Mouse (Mus musculus): ENCODE measurements around the gene Plekho1.

DNA sequence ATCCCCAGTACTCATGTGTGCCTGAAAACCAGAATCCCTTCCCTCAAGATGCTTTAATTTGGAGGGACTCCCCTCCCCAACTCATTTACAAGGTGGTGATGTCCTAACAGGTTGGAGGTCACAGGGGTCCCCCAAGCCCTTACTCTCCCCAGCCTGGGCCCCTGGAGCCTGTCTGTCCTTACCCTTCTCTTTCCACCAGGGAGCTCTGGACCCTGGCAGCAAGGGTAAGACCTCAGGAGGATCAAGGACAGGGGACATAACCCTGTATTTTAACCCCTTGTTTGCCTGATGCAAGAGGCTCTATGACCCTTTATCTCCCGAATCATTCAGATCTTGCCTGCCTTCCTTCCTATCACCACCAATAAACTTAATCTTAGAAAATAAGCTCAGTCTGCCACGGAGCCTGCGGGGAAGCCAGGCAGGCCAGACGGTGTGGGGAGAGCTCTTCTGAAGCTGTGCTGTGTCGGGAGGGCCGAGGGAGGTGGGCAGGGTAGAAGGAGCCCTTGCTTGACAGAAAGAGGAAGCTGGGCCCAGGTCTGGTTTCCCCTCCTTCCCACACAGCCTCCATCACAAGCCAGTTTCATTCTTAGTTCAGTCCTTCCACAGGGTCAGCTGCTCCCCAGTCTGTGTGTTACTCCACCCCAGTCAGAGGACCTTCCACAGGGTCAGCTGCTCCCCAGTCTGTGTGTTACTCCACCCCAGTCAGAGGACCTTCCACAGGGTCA, 8.3 kb downstream of the Plekho1 start:
- TF ChIP-seq EP300 (optimal IDR thresholded peaks at IDR 0.05): no peak
- TF ChIP-seq CTCF (IDR thresholded peaks at IDR 0.05; ENCODE audit: low read depth): no peak
